Comparison of ENCODE assay signal across 15 mouse cellular contexts in genomic region chr2:26551446-26551845, GRCm38 (mm10). TPM values are rescaled to one million over a fixed set of nuclear protein-coding genes. Genes with fewer than 3 reads are reported as not detected.
DNase-seq lines count a peak whose midpoint lies in the region; ATAC-seq lines count a peak whose summit lies in the region.
"Had no signal": no experiment of that assay in that cellular context is flagged by ENCODE, and none has a peak within 500 bp of the region (broad histone marks: within the 10 kb centered on the region; RNA-seq: fewer than 3 reads in every experiment).

No protein-coding gene starts in this region.

- H3K4me2 ChIP-seq in forebrain, embryonic 11.5 days (ENCODE audit: low read depth, low read length, severe bottlenecking) = no peak overlapping the region
- H3K4me2 ChIP-seq in neural tube, embryonic 15.5 days = no peak overlapping the region
- H3K4me2 ChIP-seq: intestine, embryonic 15.5 days had no signal

- no peak for DNase-seq in forebrain, embryonic 10.5 days (ENCODE audit: extremely low spot score, low spot score)
- no peak for DNase-seq in forebrain, embryonic 11.5 days (ENCODE audit: low spot score)
- DNase-seq in neural tube, embryonic 10.5 days (ENCODE audit: extremely low spot score, low spot score) = no peak
- peak; percentile 48 for DNase-seq in naive thymus-derived CD4-positive, alpha-beta T cell, adult 2 months (ENCODE audit: low read depth)
- peak; percentile 81 for DNase-seq in thymus, postnatal 4 days
- DNase-seq in ovary, postnatal 36 days (ENCODE audit: low spot score) = no peak
- no peak for DNase-seq in layer of hippocampus, postnatal 14 days (ENCODE audit: low spot score in 2 of 2)
- DNase-seq: cerebellum, postnatal 25 days; kidney, postnatal 14 days had no signal

- H3K9me3 ChIP-seq in forebrain, embryonic 10.5 days = no peaks in the 10 kb centered on the region
- H3K9me3 ChIP-seq in forebrain, embryonic 11.5 days (ENCODE audit: control insufficient read depth, low read length) = no peaks in the 10 kb centered on the region
- no peaks in the 10 kb centered on the region for H3K9me3 ChIP-seq in neural tube, embryonic 15.5 days (replicated peaks)
- H3K9me3 ChIP-seq: intestine, embryonic 15.5 days had no signal

- H3K27ac ChIP-seq in forebrain, embryonic 10.5 days = peak overlapping the region; percentile 16; the same call in 1 of the 2 replicates
- H3K27ac ChIP-seq in forebrain, embryonic 11.5 days (ENCODE audit: low read depth, low read length) = no peak overlapping the region
- peak overlapping the region; percentile 10 for H3K27ac ChIP-seq in neural tube, embryonic 15.5 days (replicated peaks)
- H3K27ac ChIP-seq: intestine, embryonic 15.5 days; liver, embryonic 14.5 days had no signal

- H3K9ac ChIP-seq in forebrain, embryonic 11.5 days (ENCODE audit: low read length) = no peak overlapping the region
- H3K9ac ChIP-seq in neural tube, embryonic 15.5 days (replicated peaks) = no peak overlapping the region
- H3K9ac ChIP-seq: intestine, embryonic 15.5 days; liver, embryonic 14.5 days had no signal

- no peak for ATAC-seq in forebrain, embryonic 11.5 days (replicated peaks; ENCODE audit: low FRiP score)
- ATAC-seq in neural tube, embryonic 15.5 days (ENCODE audit: low FRiP score) = no peak
- ATAC-seq: intestine, embryonic 15.5 days had no signal

- H3K36me3 ChIP-seq in forebrain, embryonic 10.5 days (replicated peaks) = no peaks in the 10 kb centered on the region
- H3K36me3 ChIP-seq in forebrain, embryonic 11.5 days (ENCODE audit: control insufficient read depth, insufficient read depth, low read length) = no peaks in the 10 kb centered on the region
- no peaks in the 10 kb centered on the region for H3K36me3 ChIP-seq in neural tube, embryonic 15.5 days
- H3K36me3 ChIP-seq: intestine, embryonic 15.5 days had no signal

- no peaks in the 10 kb centered on the region for H3K27me3 ChIP-seq in forebrain, embryonic 10.5 days (ENCODE audit: poor library complexity, severe bottlenecking)
- H3K27me3 ChIP-seq in forebrain, embryonic 11.5 days (ENCODE audit: control insufficient read depth, insufficient read depth, low read length) = no peaks in the 10 kb centered on the region
- H3K27me3 ChIP-seq in neural tube, embryonic 15.5 days (replicated peaks) = 0 out of 2 replicates have a peak, but pooled peaks cover 3% of the 10 kb centered on the region

- no peak overlapping the region for H3K4me3 ChIP-seq in forebrain, embryonic 10.5 days
- no peak overlapping the region for H3K4me3 ChIP-seq in forebrain, embryonic 11.5 days (ENCODE audit: low read depth, low read length)
- no peak overlapping the region for H3K4me3 ChIP-seq in neural tube, embryonic 15.5 days (replicated peaks)
- H3K4me3 ChIP-seq: intestine, embryonic 15.5 days had no signal

- H3K4me1 ChIP-seq in forebrain, embryonic 10.5 days = peaks cover 20% of the 10 kb centered on the region
- H3K4me1 ChIP-seq in forebrain, embryonic 11.5 days (replicated peaks; ENCODE audit: control insufficient read depth, insufficient read depth, low read length) = 0 out of 2 replicates have a peak, but pooled peaks cover 2% of the 10 kb centered on the region
- H3K4me1 ChIP-seq in neural tube, embryonic 15.5 days = peaks cover 29% of the 10 kb centered on the region

- 80% methylated on average over 8 of the region's 8 CpGs for WGBS in forebrain, embryonic 10.5 days
- 72% methylated on average over 8 of the region's 8 CpGs for WGBS in forebrain, embryonic 11.5 days
- 78% methylated on average over 8 of the region's 8 CpGs for WGBS in neural tube, embryonic 15.5 days

RNA-seq across cellular contexts. Expression of gene Egfl7, which starts 28.4 kb away (rescaled TPM):
- 89.9 and 96.4 TPM in 2 replicates for polyA plus RNA-seq in forebrain, embryonic 10.5 days (2016; fragmentation: Nextera tagmentation; extraction: Ambion mirVana)
- 58.4 and 63.7 TPM in 2 replicates for polyA plus RNA-seq in forebrain, embryonic 11.5 days (2014; fragmentation: Nextera tagmentation; extraction: Ambion mirVana)
- 76.5 and 94.1 TPM in 2 replicates for polyA plus RNA-seq in neural tube, embryonic 15.5 days (2015; fragmentation: Nextera tagmentation; extraction: Ambion mirVana)
- 10 to 100 TPM; 80.2 to 84.1 TPM for total RNA-seq in layer of hippocampus, postnatal 14 days (2021)

RNA-seq across cellular contexts. Expression of gene Notch1, which starts 35.0 kb away (rescaled TPM):
- polyA plus RNA-seq in forebrain, embryonic 10.5 days (2016; fragmentation: Nextera tagmentation; extraction: Ambion mirVana) = 25.4 and 26.7 TPM in 2 replicates
- polyA plus RNA-seq in forebrain, embryonic 11.5 days (2014; fragmentation: Nextera tagmentation; extraction: Ambion mirVana) = 68.3 and 70.9 TPM in 2 replicates
- 11.7 and 22.6 TPM in 2 replicates for polyA plus RNA-seq in neural tube, embryonic 15.5 days (2015; fragmentation: Nextera tagmentation; extraction: Ambion mirVana)
- 10 to 100 TPM; 35.4 to 45.2 TPM for total RNA-seq in layer of hippocampus, postnatal 14 days (2021)

RNA-seq across cellular contexts. Expression of gene Gm20532, which starts 35.0 kb away (rescaled TPM):
- polyA plus RNA-seq in forebrain, embryonic 10.5 days (2016; fragmentation: Nextera tagmentation; extraction: Ambion mirVana) = not detected in 2 replicates
- polyA plus RNA-seq in forebrain, embryonic 11.5 days (2014; fragmentation: Nextera tagmentation; extraction: Ambion mirVana) = not detected in 2 replicates
- polyA plus RNA-seq in neural tube, embryonic 15.5 days (2015; fragmentation: Nextera tagmentation; extraction: Ambion mirVana) = not detected in 2 replicates
- total RNA-seq in layer of hippocampus, postnatal 14 days (2021) = not detected
- total RNA-seq: left cerebral cortex, adult 8-10 months; megakaryocyte-erythroid progenitor cell, adult 5-6 weeks had no signal
- polyA plus RNA-seq: heart, embryonic 14.5 days; intestine, embryonic 15.5 days; liver, embryonic 14.5 days had no signal

RNA-seq across cellular contexts. Expression of gene Agpat2, which starts 52.8 kb away (rescaled TPM):
- 10.1 and 10.2 TPM in 2 replicates for polyA plus RNA-seq in forebrain, embryonic 10.5 days (2016; fragmentation: Nextera tagmentation; extraction: Ambion mirVana)
- 6.0 and 8.9 TPM in 2 replicates for polyA plus RNA-seq in forebrain, embryonic 11.5 days (2014; fragmentation: Nextera tagmentation; extraction: Ambion mirVana)
- 5.5 and 13.6 TPM in 2 replicates for polyA plus RNA-seq in neural tube, embryonic 15.5 days (2015; fragmentation: Nextera tagmentation; extraction: Ambion mirVana)
- total RNA-seq in layer of hippocampus, postnatal 14 days (2021) = 1 to 10 TPM; 1.2 to 1.9 TPM

Comparison
In these comparisons a context has a peak if more than half of its experiments do, and no peak if none do; other contexts are left out.
1. DNase-seq: peak in naive thymus-derived CD4-positive, alpha-beta T cell, adult 2 months (single experiment) and thymus, postnatal 4 days (single experiment); none in forebrain, embryonic 10.5 days (single experiment), forebrain, embryonic 11.5 days (single experiment), neural tube, embryonic 10.5 days (single experiment), ovary, postnatal 36 days (single experiment) and layer of hippocampus, postnatal 14 days (0 of 2).